Mouse (Mus musculus) Patski (cell line): ENCODE results near the gene Bcor. TPM values are rescaled to one million over a fixed set of nuclear protein-coding genes. Genes with fewer than 3 reads are reported as not detected.

Experiments used
- ATAC-seq: fragments of 100-300 bp; one replicate; pipeline ENCODE4 v1.8.0; 2021
- CTCF ChIA-PET: fragments of 350-600 bp; sonication (Branson Sonifier 250); formaldehyde crosslinking; loops from one replicate; lab custom pipeline; 2022; ENCODE audit warnings: inconsistent platforms; lab: Charles Lee
- POLR2A ChIA-PET: fragments of 350-600 bp; sonication (Branson Sonifier 250); formaldehyde crosslinking; loops from one replicate; lab custom pipeline; 2022; ENCODE audit warnings: antibody characterized with exemption, inconsistent platforms; lab: Charles Lee
- DNase-seq: peaks from one replicate; pipeline ENCODE4 v3.0.0-alpha.2; 2011; ENCODE audit warnings: low read depth, low spot score
- H3K27me3 ChIP-seq: fragments of 371-371 bp; one replicate; pipeline ENCODE4 v1.5.1; 2021
- CTCF ChIP-seq: fragments of 100-300 bp; IDR thresholded peaks from one replicate; pipeline ENCODE4 v1.5.1; 2021
- in situ Hi-C: fragments of 300-500 bp; cut with MboI; formaldehyde crosslinking; loops from 3 replicates; pipeline ENCODE4 v1.11.1; 2018; ENCODE audit warnings: low pct_unique_long_range_greater_than_20kb, mixed read lengths
- polyA plus RNA-seq: library from polyadenylated mRNA; unstranded; gene quantifications from one replicate; pipeline ENCODE4 v1.2.3, GENCODE M21; 2021

The Bcor gene
- polyA plus RNA-seq, 1 experiment from 2014 or later, result 19.8 TPM

- ATAC-seq (no peak), DNase-seq (no peak)
- CTCF ChIA-PET, result no interaction called here
- in situ Hi-C loops, result no loop called here
- no peak for TF ChIP-seq CTCF
- peaks cover 55% of the 10 kb centered on the region for H3K27me3 ChIP-seq
- POLR2A ChIA-PET, result interaction anchor here (0.6 kb wide), 1 partner anchor 33 kb away, joined by 3 read pairs; no protein-coding TSS in a partner anchor
Measured at GRCm38 (mm10) chrX:12133178-12133835, 26.8 kb downstream of the Bcor start.

- ATAC-seq (no peak), DNase-seq (no peak)
- ChIA-PET CTCF (no interaction called here), POLR2A (no interaction called here)
- TF ChIP-seq CTCF, result no peak
- in situ Hi-C loops, result no loop called here
- peaks cover 52% of the 10 kb centered on the region for H3K27me3 ChIP-seq
Measured at GRCm38 (mm10) chrX:12132541-12133177, 27.5 kb downstream of the Bcor start.

DNA sequence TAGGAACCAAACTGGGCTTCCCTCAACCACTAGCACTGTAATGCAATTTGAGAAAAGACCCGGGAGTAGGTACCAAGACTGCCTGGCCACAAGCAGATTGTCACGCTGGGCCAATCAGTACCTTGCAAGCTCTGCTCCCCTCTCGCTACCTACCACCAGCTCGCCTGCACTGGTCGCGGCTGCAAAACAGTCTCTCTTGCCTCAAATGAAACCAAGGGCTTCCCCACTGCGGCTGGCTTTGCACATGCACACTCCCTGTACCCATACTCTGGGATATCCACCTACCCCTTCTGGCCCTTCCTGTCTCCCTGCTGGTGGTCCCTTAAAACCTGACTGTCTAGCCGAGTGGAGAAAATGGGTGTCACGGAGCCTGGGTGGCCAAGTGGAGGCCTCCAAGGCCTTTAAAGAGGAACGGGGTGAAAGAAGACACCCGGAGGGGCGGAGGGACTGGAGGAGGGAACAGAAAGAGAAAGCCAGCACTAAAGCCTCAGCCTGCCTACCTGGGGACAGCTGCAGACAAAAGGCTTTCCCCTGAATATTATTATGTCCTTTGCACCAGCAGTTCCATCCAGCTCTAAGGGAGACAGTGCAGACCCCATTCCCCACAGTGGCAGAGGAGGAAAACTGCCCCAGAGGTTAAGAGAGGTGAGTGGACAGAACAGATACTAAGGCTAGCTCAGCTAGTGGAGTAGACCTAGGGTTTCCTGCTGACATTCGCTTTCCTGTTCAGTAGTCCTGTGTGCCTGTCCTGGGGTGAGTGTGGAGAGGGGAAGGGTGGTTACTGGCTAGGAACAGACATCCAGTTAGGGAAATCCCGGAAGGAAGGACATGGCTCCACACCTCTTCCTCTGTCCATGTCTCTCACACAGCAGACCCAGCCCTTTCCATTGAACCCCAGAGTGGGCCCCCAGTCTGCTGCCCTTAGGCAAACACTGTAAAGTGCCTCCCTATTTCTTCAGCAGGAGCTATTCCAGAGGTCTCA lies 30.0 kb downstream of the Bcor start:
- ChIA-PET CTCF (no interaction called here), POLR2A (interaction anchor here (0.7 kb wide), 1 partner anchor 192 kb away, joined by 11 read pairs; no protein-coding TSS in a partner anchor)
- DNase-seq, result no peak
- no peak for ATAC-seq
- no peak for TF ChIP-seq CTCF
- peaks cover 53% of the 10 kb centered on the region for H3K27me3 ChIP-seq
- in situ Hi-C loops, result loop anchor here (5.0 kb wide), 1 partner anchor 38 kb away; no protein-coding TSS in a partner anchor

- TF ChIP-seq CTCF, result no peak
- ChIA-PET CTCF (no interaction called here), POLR2A (interaction anchor here (2.6 kb wide), 1 partner anchor 41 kb away, joined by 7 read pairs; no protein-coding TSS in a partner anchor)
- H3K27me3 ChIP-seq, result peaks cover 46% of the 10 kb centered on the region
- in situ Hi-C loops, result loop anchor here (5.0 kb wide), 1 partner anchor 37 kb away; no protein-coding TSS in a partner anchor
- ATAC-seq, result peak; percentile 57
- DNase-seq, result peak; percentile 47
Measured at GRCm38 (mm10) chrX:12129230-12129629, 30.9 kb downstream of the Bcor start.

- ChIA-PET CTCF (no interaction called here), POLR2A (interaction anchor here (2.6 kb wide), 1 partner anchor 41 kb away, joined by 7 read pairs; no protein-coding TSS in a partner anchor)
- peak; percentile 48 for ATAC-seq
- peaks cover 41% of the 10 kb centered on the region for H3K27me3 ChIP-seq
- in situ Hi-C loops, result loop anchor here (5.0 kb wide), 1 partner anchor 36 kb away; no protein-coding TSS in a partner anchor
- DNase-seq, result peak; percentile 41
- TF ChIP-seq CTCF, result no peak
Measured at GRCm38 (mm10) chrX:12128165-12129083, 31.7 kb downstream of the Bcor start.

- H3K27me3 ChIP-seq, result peaks cover 40% of the 10 kb centered on the region
- ChIA-PET POLR2A (interaction anchor here (2.6 kb wide), 1 partner anchor 40 kb away, joined by 7 read pairs; no protein-coding TSS in a partner anchor), CTCF (no interaction called here)
- no peak for ATAC-seq
- TF ChIP-seq CTCF, result no peak
- no peak for DNase-seq
- in situ Hi-C loops, result loop anchor here (5.0 kb wide), 1 partner anchor 35 kb away; no protein-coding TSS in a partner anchor
Measured at GRCm38 (mm10) chrX:12127799-12128164, 32.4 kb downstream of the Bcor start.

GRCm38 (mm10) chrX:12127106-12127670 lies 33.0 kb downstream of the Bcor start:
- in situ Hi-C loops, result loop anchor here (5.0 kb wide), 1 partner anchor 35 kb away; no protein-coding TSS in a partner anchor
- CTCF ChIA-PET, result no interaction called here
- DNase-seq, result no peak
- ATAC-seq, result no peak
- H3K27me3 ChIP-seq, result peaks cover 39% of the 10 kb centered on the region
- TF ChIP-seq CTCF, result no peak
- POLR2A ChIA-PET, result interaction anchor here (0.7 to 2.6 kb wide), 2 partner anchors 39 to 82 kb away, joined by 3 to 7 read pairs; no protein-coding TSS in a partner anchor

DNA sequence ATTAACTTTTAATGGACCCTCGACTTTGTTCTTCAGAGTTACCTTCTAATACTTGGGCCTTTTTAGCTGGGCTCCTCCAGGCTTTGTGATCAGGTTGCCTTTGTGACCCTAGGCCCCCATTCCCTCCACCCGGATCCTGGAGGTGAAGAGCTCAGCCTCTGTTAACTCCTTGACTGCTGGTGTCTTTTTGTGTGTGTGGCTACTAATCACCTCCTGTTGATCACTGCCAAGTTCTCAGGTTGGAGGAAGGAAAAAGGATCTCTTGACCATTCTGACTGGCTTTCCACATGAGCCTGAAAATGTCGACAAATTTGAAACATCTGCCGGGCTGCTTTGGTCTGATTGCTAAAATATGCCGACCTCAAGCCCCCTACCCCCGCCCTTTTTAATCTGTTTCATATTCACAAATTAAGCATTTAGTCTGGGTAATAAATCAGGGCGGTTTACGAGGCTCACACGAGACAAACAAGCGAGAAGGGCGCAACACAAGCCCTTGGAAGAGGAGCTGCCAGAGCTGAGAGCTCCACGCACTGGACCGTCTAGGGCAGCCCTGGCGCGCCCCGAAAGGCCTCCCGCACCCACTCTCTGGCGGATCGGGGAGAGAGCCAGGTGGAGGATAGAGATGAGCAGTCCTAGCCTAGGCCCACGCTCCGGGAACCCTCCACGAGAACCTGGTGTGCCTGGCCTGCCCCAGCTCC lies 33.6 kb downstream of the Bcor start:
- H3K27me3 ChIP-seq, result peaks cover 33% of the 10 kb centered on the region
- DNase-seq, result no peak
- no peak for TF ChIP-seq CTCF
- in situ Hi-C loops, result loop anchor here (5.0 kb wide), 1 partner anchor 34 kb away; no protein-coding TSS in a partner anchor
- ChIA-PET POLR2A (interaction anchor here (0.7 to 2.6 kb wide), 2 partner anchors 39 to 81 kb away, joined by 3 to 7 read pairs; no protein-coding TSS in a partner anchor), CTCF (no interaction called here)
- ATAC-seq, result no peak
